Mouse (Mus musculus): ENCODE measurements around the gene Npsr1. TPM values are rescaled to one million over a fixed set of nuclear protein-coding genes. Genes with fewer than 3 reads are reported as not detected.

Npsr1 gene
- total and polyA plus RNA-seq, 2 experiments from 2014 or later: not detected

DNA sequence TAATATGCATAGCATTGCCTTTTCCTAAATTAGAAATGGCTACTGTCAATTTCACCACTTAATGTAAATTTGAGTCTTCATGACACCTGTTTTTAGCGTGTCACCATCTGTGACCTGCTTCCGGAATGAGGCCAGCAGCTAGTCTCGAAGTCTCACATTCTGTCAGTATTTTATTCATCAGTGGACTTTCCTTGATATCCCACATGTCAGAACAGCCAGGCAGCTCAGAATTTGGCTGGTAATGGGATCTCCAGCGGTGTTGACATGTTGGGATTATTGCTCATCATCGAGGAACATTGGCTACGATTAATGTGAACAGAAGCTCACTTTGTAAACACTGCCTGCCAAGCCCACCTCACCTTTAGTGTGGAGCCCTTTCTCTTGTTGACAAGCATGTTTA is 205.1 kb downstream of the Npsr1 start:
- TF ChIP-seq EP300 (IDR thresholded peaks at IDR 0.05; ENCODE audit: low read depth): no peak
- no peak for TF ChIP-seq CTCF (IDR thresholded peaks at IDR 0.05; ENCODE audit: low read depth)
- DNase-seq (ENCODE audit: low spot score): no peak
- Histone ChIP-seq H3K36me3 (replicated peaks; ENCODE audit: control insufficient read depth, insufficient read depth, low read length) (no peaks in the 10 kb centered on the region), H3K9me3 (replicated peaks; ENCODE audit: control insufficient read depth, low read length) (no peaks in the 10 kb centered on the region), H3K27ac (ENCODE audit: low read depth) (no peak overlapping the region), H3K4me1 (ENCODE audit: control insufficient read depth, insufficient read depth) (no peaks in the 10 kb centered on the region), H3K9ac (replicated peaks; ENCODE audit: low read depth, low read length) (no peak overlapping the region), H3K27me3 (ENCODE audit: control insufficient read depth, insufficient read depth, low read length) (no peaks in the 10 kb centered on the region), H3K4me3 (ENCODE audit: low read depth, low read length) (no peak overlapping the region), H3K4me2 (ENCODE audit: low read depth, low read length) (no peak overlapping the region)
- 86% methylated on average over 6 of the region's 6 CpGs for WGBS
- ATAC-seq (ENCODE audit: insufficient read depth, low read depth): no peak

DNA sequence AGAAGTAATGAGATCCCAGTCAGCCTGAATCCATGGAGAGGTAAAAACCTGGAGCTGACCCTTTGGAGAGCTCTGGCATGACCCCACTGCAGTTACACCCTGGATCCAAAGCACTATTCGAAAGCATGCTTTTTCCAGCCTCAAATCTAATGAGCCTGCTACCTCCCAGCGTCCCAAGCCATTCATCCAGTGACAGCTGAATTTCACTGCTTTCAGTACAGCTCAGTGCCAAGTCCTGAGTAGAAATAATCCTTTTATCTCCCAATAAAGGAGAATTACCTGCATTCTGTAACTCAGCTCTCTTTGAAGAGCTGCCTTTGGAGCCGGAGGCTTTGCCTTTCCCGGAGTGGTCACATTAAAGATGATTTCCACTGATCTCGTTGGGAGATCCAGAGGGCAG is 209.2 kb downstream of the Npsr1 start:
- Histone ChIP-seq H3K4me2 (ENCODE audit: low read depth, low read length) (no peak overlapping the region), H3K4me1 (ENCODE audit: control insufficient read depth, insufficient read depth) (no peaks in the 10 kb centered on the region)

DNA sequence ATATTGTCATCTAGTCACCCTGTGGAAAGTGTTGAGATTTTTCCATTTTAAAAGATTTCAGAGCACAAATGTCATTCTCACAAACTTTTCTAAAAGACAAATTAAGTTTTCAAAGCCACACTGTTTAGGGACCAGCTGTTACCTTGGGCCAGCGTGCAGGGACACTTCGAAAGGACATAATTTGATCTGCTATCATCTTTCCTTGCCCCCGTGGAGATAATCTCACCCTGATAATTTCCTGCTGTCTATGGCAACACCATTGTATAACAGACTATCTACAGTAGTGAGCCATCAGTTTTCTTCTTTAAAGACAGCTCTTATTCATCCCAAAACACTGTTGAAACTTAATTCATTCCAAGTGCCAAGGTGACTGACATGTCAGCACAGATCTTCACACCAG is 209.6 kb downstream of the Npsr1 start:
- H3K36me3 ChIP-seq (replicated peaks; ENCODE audit: control insufficient read depth, insufficient read depth, low read length): no peaks in the 10 kb centered on the region
- no peak for ATAC-seq (ENCODE audit: insufficient read depth, low read depth)
- no peak overlapping the region for H3K4me3 ChIP-seq (ENCODE audit: low read depth, low read length)
- no peaks in the 10 kb centered on the region for H3K4me1 ChIP-seq (ENCODE audit: control insufficient read depth, insufficient read depth)
- WGBS: 47% methylated on average over 3 of the region's 3 CpGs
- no peak overlapping the region for H3K9ac ChIP-seq (replicated peaks; ENCODE audit: low read depth, low read length)
- DNase-seq (ENCODE audit: low spot score): no peak
- no peak overlapping the region for H3K27ac ChIP-seq (ENCODE audit: low read depth)
- H3K9me3 ChIP-seq (replicated peaks; ENCODE audit: control insufficient read depth, low read length): no peaks in the 10 kb centered on the region
- no peak overlapping the region for H3K4me2 ChIP-seq (ENCODE audit: low read depth, low read length)
- no peak for TF ChIP-seq CTCF (IDR thresholded peaks at IDR 0.05; ENCODE audit: low read depth)
- TF ChIP-seq EP300 (IDR thresholded peaks at IDR 0.05; ENCODE audit: low read depth): no peak
- H3K27me3 ChIP-seq (ENCODE audit: control insufficient read depth, insufficient read depth, low read length): no peaks in the 10 kb centered on the region

More for the DNA sequence above, 209.2 kb downstream of the Npsr1 start:
- Histone ChIP-seq H3K9me3 (replicated peaks; ENCODE audit: control insufficient read depth, low read length) (no peaks in the 10 kb centered on the region), H3K27me3 (ENCODE audit: control insufficient read depth, insufficient read depth, low read length) (no peaks in the 10 kb centered on the region), H3K4me3 (ENCODE audit: low read depth, low read length) (no peak overlapping the region), H3K9ac (replicated peaks; ENCODE audit: low read depth, low read length) (no peak overlapping the region), H3K36me3 (replicated peaks; ENCODE audit: control insufficient read depth, insufficient read depth, low read length) (no peaks in the 10 kb centered on the region), H3K27ac (ENCODE audit: low read depth) (no peak overlapping the region)
- 49% methylated on average over 5 of the region's 5 CpGs for WGBS
- ATAC-seq (ENCODE audit: insufficient read depth, low read depth) (no peak), DNase-seq (ENCODE audit: low spot score) (no peak)
- TF ChIP-seq CTCF (IDR thresholded peaks at IDR 0.05; ENCODE audit: low read depth) (no peak), EP300 (IDR thresholded peaks at IDR 0.05; ENCODE audit: low read depth) (no peak)

DNA sequence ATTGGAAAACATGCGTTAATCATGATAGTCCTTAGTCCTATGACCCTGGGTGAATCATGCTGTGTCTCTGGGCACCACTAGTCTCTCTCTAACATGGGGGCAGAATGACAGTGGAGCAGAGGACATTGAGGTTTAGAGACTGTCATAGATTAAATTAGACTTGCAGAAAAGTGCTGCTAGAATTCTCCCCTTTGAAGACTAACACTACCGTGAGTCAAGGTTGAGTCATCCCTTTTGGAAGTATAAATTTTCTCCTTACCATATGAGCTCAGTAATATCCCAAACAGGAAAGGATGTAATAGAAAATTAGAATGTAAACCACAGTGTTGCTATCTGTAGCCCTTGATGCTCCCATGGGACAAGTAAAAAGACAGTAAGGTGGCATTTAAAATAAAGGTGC is 218.0 kb downstream of the Npsr1 start:
- WGBS: 87% methylated on average over 2 of the region's 2 CpGs

DNA sequence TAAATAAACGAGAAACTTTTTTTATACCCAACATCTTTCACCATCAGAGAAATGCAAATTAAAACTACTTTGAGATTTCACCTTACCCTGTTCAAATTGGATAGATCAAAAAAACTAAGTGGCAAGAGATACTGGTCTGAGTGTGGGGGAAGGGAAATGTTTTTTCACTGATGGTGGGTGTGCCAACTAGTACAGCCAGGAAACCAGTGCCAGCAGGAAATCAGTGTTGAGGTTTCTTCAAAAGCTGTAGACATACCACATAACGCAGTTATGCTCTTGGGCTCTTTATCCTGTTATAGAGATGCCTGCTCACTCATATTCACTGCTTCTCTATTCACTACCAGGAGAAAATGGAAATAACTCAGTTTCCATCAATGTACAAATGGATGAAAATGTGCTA is 233.9 kb downstream of the Npsr1 start:
- Histone ChIP-seq H3K4me2 (ENCODE audit: low read depth, low read length) (no peak overlapping the region), H3K4me1 (ENCODE audit: control insufficient read depth, insufficient read depth) (no peaks in the 10 kb centered on the region), H3K9me3 (replicated peaks; ENCODE audit: control insufficient read depth, low read length) (no peaks in the 10 kb centered on the region), H3K4me3 (ENCODE audit: low read depth, low read length) (no peak overlapping the region), H3K27ac (ENCODE audit: low read depth) (no peak overlapping the region), H3K27me3 (ENCODE audit: control insufficient read depth, insufficient read depth, low read length) (no peaks in the 10 kb centered on the region), H3K36me3 (replicated peaks; ENCODE audit: control insufficient read depth, insufficient read depth, low read length) (no peaks in the 10 kb centered on the region), H3K9ac (replicated peaks; ENCODE audit: low read depth, low read length) (no peak overlapping the region)
- ATAC-seq (ENCODE audit: insufficient read depth, low read depth) (no peak), DNase-seq (ENCODE audit: low spot score) (no peak)
- WGBS: 60% methylated on average over 2 of the region's 2 CpGs
- TF ChIP-seq EP300 (IDR thresholded peaks at IDR 0.05; ENCODE audit: low read depth): no peak
- no peak for TF ChIP-seq CTCF (IDR thresholded peaks at IDR 0.05; ENCODE audit: low read depth)

More for the DNA sequence above, 218.0 kb downstream of the Npsr1 start:
- H3K27me3 ChIP-seq (ENCODE audit: control insufficient read depth, insufficient read depth, low read length): no peaks in the 10 kb centered on the region
- H3K4me1 ChIP-seq (ENCODE audit: control insufficient read depth, insufficient read depth): no peaks in the 10 kb centered on the region
- H3K4me2 ChIP-seq (ENCODE audit: low read depth, low read length): no peak overlapping the region
- no peak overlapping the region for H3K27ac ChIP-seq (ENCODE audit: low read depth)
- no peaks in the 10 kb centered on the region for H3K36me3 ChIP-seq (replicated peaks; ENCODE audit: control insufficient read depth, insufficient read depth, low read length)
- no peak overlapping the region for H3K4me3 ChIP-seq (ENCODE audit: low read depth, low read length)
- ATAC-seq (ENCODE audit: insufficient read depth, low read depth) (no peak), DNase-seq (ENCODE audit: low spot score) (no peak)
- no peaks in the 10 kb centered on the region for H3K9me3 ChIP-seq (replicated peaks; ENCODE audit: control insufficient read depth, low read length)
- no peak overlapping the region for H3K9ac ChIP-seq (replicated peaks; ENCODE audit: low read depth, low read length)
- TF ChIP-seq EP300 (IDR thresholded peaks at IDR 0.05; ENCODE audit: low read depth) (no peak), CTCF (IDR thresholded peaks at IDR 0.05; ENCODE audit: low read depth) (no peak)

DNA sequence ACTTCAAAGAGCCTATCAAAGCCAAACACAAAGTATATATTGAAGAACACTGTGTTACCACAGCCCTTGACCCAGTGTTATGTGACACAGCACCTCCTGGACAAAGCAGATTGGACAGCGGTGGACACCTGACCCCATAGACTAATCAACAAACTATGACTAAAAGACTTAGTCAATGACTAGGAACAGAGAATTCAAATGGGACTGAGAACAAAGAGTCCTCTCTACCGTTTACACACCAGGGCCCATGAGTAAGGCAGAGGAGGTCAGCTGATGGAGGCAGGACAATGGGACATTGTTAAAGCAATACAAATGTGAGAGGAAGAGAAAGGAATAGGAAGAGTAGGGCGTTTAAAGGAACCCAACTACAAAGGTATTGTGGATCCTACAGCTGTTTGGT is 243.5 kb downstream of the Npsr1 start:
- H3K4me3 ChIP-seq (ENCODE audit: low read depth, low read length): no peak overlapping the region
- ATAC-seq (ENCODE audit: insufficient read depth, low read depth): no peak
- TF ChIP-seq CTCF (IDR thresholded peaks at IDR 0.05; ENCODE audit: low read depth) (no peak), EP300 (IDR thresholded peaks at IDR 0.05; ENCODE audit: low read depth) (no peak)
- H3K4me2 ChIP-seq (ENCODE audit: low read depth, low read length): no peak overlapping the region
- H3K27ac ChIP-seq (ENCODE audit: low read depth): no peak overlapping the region
- H3K9me3 ChIP-seq (replicated peaks; ENCODE audit: control insufficient read depth, low read length): no peaks in the 10 kb centered on the region
- no peak for DNase-seq (ENCODE audit: low spot score)
- WGBS: 61% methylated on average over 3 of the region's 3 CpGs
- H3K36me3 ChIP-seq (replicated peaks; ENCODE audit: control insufficient read depth, insufficient read depth, low read length): no peaks in the 10 kb centered on the region
- H3K9ac ChIP-seq (replicated peaks; ENCODE audit: low read depth, low read length): no peak overlapping the region
- H3K27me3 ChIP-seq (ENCODE audit: control insufficient read depth, insufficient read depth, low read length): no peaks in the 10 kb centered on the region
- no peaks in the 10 kb centered on the region for H3K4me1 ChIP-seq (ENCODE audit: control insufficient read depth, insufficient read depth)

All from heart, postnatal 0 days (tissue).